Mouse (Mus musculus): ENCODE measurements around the gene Uvrag.

Gene Uvrag

DNA sequence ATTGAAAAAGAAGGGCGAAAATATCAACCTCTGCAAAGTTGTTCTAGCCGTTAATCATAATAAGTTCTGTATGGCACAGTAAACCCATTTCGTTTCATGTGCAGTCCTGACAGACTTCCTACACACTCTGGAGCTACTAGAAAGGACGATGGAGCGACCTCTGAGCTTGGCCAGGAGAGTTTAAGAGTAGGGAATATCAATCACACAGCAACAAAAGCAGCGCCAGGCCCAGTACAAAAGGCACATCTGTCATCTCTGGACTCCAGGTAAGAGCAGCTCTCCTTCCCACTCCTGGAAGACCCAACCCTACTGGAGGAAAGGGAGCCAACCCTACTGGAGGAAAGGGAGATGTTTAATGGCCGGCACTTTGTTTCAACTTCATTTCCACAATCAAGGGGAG lies 43.2 kb downstream of the Uvrag start:
- ChIA-PET POLR2A (no interaction called here), CTCF (interaction anchor here in 3 of 4 experiments (0.5 to 1.1 kb wide), 5 partner anchors 24 to 723 kb away, joined by 3 to 8 read pairs (median 4); no protein-coding TSS in a partner anchor)

DNA sequence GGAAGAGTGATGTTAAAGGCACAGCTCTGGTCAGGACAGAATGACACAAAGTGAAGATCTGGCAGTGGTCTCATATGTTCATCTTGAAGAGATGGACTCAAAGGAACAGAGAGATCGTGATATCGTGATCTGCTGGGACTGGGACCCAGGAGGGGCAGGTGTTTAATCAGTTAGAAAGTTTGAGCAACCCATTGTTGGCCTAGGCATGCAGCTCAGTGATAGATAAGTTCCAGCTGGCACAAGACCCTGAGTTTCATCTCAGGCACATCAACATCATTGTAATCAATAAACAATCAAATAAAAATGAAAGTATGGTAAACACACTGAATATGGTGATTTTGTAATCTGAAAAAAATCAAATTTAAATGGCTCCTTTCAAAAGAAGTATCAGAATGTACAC lies 43.8 kb downstream of the Uvrag start:
- ChIA-PET POLR2A (no interaction called here), CTCF (interaction anchor here in 1 of 4 experiments (1.0 kb wide), 1 partner anchor 11 kb away, joined by 3 read pairs; no protein-coding TSS in a partner anchor)

DNA sequence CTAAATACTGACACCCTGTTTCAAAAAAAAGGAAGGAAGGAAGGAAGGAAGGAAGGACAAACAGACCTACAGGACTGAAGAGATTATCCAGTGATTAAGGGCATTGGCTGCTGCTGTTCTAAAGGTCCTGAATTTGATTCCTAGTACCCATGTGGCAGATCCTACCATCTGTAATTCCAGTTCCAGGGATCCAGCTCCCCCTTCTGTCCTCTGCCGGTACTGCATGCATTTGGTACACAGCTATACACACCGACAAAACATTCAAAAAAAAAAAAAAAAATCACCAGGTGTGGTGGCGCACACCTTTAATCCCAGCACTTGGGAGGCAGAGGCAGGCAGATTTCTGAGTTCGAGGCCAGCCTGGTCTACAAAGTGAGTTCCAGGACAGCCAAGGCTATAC lies 45.8 kb downstream of the Uvrag start:
- POLR2A ChIA-PET: interaction anchor here in 2 of 4 experiments (0.6 to 0.7 kb wide), 3 partner anchors 12 to 343 kb away, joined by 3 read pairs; no protein-coding TSS in a partner anchor

GRCm38 (mm10) chr7:99094336-99094735 lies 46.6 kb downstream of the Uvrag start:
- POLR2A ChIA-PET: no interaction called here
- CTCF ChIA-PET: interaction anchor here in 1 of 4 experiments (0.8 to 1.8 kb wide), 3 partner anchors 8 to 57 kb away, joined by 3 to 8 read pairs (median 3); no protein-coding TSS in a partner anchor

More for the DNA sequence above, 45.8 kb downstream of the Uvrag start:
- CTCF ChIA-PET: interaction anchor here (0.6 to 1.8 kb wide), 30 partner anchors 9 to 1413 kb away, joined by 3 to 10 read pairs (median 4); no protein-coding TSS in a partner anchor

GRCm38 (mm10) chr7:99091915-99092645 lies 48.9 kb downstream of the Uvrag start:
- POLR2A ChIA-PET: no interaction called here
- CTCF ChIA-PET: no interaction called here

DNA sequence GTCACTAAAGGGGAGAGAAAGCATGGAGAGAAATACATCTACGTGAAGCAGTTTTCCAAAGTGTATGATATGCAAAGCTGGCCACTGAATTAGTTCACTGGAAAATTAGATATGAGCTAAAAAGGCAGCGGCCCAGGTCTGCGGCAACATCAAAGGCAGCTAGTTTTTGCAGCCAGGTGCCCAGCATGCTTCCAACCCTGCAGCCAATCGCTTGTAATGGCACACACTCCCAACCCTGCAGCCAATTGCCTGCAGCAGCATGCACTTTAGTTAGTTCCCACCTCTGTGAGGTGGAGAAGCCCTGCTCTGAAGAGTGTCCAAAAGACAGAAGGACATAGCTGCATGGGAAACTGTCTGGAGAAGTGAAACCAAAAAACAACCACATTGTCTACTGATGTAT lies 51.2 kb downstream of the Uvrag start:
- ChIA-PET POLR2A (no interaction called here), CTCF (no interaction called here)

- ChIA-PET POLR2A (no interaction called here), CTCF (no interaction called here)
Measured at GRCm38 (mm10) chr7:99088576-99089346, 52.2 kb downstream of the Uvrag start.

DNA sequence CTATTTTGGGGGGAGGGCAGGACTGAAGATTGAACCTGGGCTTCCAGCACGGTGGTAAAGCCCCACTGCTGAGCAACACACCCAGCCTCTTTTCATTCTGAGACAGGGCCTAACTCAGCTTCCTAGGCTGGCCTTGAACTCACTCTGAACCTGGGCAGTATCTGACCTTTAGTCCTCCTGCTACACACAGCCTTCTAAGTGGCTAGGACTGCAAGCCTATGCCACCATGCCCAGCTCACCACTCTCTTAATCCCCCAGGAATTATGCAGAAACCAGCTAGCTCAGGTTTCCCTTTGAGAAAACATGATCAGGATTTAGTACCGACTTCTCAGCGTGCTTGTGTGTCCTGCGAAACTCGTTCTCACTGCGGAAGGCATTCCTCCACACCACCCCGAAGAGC lies 53.4 kb downstream of the Uvrag start:
- CTCF ChIA-PET: interaction anchor here in 3 of 4 experiments (0.5 to 1.0 kb wide), 4 partner anchors 20 to 410 kb away, joined by 3 read pairs; no protein-coding TSS in a partner anchor
- POLR2A ChIA-PET: interaction anchor here in 1 of 4 experiments (0.6 to 1.5 kb wide), 2 partner anchors 23 to 361 kb away, joined by 3 read pairs; no protein-coding TSS in a partner anchor

DNA sequence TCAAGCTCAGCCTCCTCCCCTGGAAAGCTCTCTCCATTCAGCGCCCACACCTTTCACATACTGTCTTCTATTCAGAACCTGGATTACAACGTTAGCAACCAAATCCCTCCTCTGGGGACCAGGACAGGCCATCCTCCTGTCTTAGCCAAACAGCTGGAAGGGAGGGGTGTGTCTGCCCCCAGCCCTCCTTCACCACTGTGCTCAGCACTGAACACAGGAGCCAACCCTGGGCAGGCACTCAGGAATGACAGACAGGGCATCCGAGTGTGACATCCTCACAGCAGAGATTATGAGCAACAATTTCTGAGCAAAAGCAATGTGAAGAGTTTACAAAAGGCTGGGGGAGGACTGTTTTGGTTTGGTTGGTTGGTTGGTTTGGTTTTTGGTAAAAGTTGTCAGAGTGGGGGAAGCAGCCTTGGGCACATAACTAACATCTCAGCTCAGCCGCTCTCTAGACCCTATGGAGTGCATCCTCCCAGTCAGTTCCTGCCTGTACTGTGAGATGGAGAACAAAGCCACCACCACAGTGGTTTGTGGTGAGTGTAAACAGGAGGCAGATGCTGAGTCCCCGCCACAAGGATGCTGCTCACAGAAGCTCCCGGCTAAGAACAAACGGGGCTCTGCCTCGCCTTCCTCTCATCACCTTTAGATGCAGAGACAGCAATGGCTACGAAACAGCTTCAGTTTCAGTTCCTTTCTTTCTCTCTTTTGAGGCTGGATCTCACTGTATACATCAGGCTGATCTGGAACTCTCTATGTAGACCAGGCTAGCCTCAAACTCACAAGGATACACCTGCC lies 54.1 kb downstream of the Uvrag start:
- CTCF ChIA-PET: interaction anchor here in 2 of 4 experiments (0.5 to 1.0 kb wide), 4 partner anchors 8 to 410 kb away, joined by 3 read pairs; no protein-coding TSS in a partner anchor

DNA sequence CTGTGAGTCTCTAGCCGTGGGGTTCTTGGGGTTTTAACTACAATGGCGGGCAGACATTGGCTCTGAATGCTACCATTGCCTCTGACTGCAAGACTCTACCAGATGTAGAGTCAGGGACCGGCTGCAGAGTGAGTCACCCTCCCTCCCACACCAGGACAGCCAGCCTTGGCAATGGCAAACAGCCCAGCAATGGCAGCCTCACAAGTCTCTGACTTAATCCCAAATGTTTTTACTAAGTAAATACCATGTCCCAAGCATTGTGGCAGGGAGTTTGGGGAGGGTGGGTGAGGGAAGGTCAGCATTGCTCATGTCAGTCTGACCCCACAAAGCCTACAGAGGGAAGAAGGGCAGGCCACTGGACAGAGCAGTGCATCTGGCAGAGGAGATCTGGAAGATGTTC lies 55.7 kb downstream of the Uvrag start:
- POLR2A ChIA-PET: interaction anchor here in 1 of 4 experiments (1.0 kb wide), 1 partner anchor 267 kb away, joined by 5 read pairs; no protein-coding TSS in a partner anchor
- CTCF ChIA-PET: interaction anchor here in 1 of 4 experiments (0.9 kb wide), 1 partner anchor 290 kb away, joined by 3 read pairs; no protein-coding TSS in a partner anchor

More for the DNA sequence above, 54.1 kb downstream of the Uvrag start:
- POLR2A ChIA-PET: interaction anchor here in 1 of 4 experiments (0.6 to 1.5 kb wide), 2 partner anchors 24 to 361 kb away, joined by 3 read pairs; no protein-coding TSS in a partner anchor

- ChIA-PET CTCF (interaction anchor here in 3 of 4 experiments (1.0 to 2.0 kb wide), 11 partner anchors 10 to 394 kb away, joined by 3 to 6 read pairs (median 4); no protein-coding TSS in a partner anchor), POLR2A (no interaction called here)
Measured at GRCm38 (mm10) chr7:99079522-99079921, 61.4 kb downstream of the Uvrag start.

DNA sequence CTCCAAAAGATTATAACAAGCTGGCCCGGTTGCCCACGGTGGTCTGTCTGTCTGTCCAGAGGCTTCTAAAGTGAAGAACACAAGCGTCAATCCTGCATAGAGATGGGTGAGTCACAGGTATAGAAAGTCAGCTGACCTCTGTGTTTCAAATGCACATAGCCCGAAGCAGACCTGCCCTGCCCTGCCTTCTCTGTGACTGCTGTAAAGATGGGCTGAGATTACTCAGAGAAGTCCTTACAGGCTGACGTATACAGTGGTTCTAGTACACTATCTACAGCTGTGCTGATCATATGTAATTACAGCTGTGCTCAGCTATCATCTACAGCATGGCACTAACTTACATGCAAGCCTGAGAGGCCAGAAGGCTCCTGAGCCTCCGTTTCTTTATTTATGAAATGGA lies 62.1 kb downstream of the Uvrag start:
- CTCF ChIA-PET: interaction anchor here in 3 of 4 experiments (0.7 to 2.0 kb wide), 13 partner anchors 9 to 393 kb away, joined by 3 to 6 read pairs (median 4); no protein-coding TSS in a partner anchor
- POLR2A ChIA-PET: interaction anchor here in 2 of 4 experiments (0.6 to 1.0 kb wide), 2 partner anchors 44 to 248 kb away, joined by 3 read pairs; no protein-coding TSS in a partner anchor

DNA sequence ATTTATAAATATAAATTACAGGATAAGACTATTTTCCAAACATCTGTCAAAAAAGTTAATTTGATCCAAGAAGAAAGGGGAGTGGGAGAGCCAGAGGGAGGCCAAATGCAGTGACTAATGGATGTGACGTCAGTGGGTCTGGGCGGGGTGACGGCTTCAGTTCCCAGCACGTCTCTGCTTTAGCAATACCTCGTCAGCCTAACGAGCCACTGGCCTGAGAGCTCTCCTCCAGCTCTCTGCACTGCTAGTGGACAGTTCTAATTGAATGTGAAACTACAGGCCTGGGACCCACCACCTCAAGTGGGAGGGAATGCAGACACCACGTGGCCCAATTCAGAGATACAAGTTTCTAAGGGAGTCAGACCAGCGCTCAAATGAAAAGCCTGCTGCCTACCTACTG lies 63.7 kb downstream of the Uvrag start:
- ChIA-PET CTCF (no interaction called here), POLR2A (interaction anchor here in 1 of 4 experiments (1.0 kb wide), 1 partner anchor 51 kb away, joined by 3 read pairs; no protein-coding TSS in a partner anchor)

DNA sequence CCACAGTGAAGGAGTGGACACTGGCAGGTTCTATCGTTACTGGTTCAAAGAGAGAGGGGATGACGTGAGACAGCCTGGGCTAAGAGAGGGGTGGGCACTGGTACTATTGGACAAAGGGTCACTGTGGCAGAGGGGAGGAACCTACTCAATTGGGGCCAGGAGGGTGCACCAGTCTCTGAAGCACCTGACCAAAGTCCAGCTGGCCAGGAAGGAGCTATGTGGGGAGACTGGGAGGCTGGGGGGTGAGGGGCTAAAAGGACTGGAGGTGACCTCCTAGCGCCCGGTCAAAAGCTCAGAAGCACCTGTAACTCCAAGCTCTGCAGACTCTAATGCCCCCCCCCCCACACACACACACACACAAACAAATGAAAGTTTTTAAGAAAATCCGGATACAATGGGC lies 65.8 kb downstream of the Uvrag start:
- POLR2A ChIA-PET: no interaction called here
- CTCF ChIA-PET: interaction anchor here in 3 of 4 experiments (0.6 to 1.1 kb wide), 3 partner anchors 20 to 186 kb away, joined by 3 to 8 read pairs (median 3); no protein-coding TSS in a partner anchor

DNA sequence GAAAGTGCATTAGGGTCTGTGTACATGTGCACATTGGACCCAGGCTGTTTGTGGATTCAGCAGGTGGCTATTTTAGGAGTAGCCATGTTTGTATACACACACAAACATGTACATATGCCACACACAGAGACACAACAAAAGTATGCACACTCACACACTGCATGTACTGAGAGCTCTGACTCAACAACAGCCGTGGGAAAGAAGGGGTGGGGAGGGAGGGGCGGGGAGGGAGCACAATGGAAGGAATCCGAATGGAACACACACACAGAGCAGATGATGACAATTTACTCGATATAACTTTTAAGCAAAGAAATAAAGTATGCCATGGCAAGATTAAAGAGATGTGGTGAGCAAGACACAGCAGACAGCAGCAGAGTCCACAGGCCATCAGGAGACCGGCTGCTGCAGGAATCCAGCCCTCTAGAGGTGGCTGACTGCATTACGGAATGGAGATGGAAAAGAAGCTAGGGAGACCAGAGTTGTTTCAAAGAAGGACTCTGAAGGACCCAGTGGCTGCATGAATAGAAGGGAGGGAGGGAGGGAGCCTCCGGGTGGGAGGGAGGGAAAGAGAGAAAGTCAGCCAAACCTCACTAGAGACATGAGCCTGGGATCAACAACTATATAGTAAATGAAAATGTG lies 67.1 kb downstream of the Uvrag start:
- POLR2A ChIA-PET: interaction anchor here in 3 of 4 experiments (0.5 to 1.2 kb wide), 5 partner anchors 25 to 1315 kb away, joined by 3 to 6 read pairs (median 5); no protein-coding TSS in a partner anchor

GRCm38 (mm10) chr7:99067710-99068109 lies 73.2 kb downstream of the Uvrag start:
- POLR2A ChIA-PET: interaction anchor here in 1 of 4 experiments (0.7 kb wide), 1 partner anchor 27 kb away, joined by 3 read pairs; no protein-coding TSS in a partner anchor
- CTCF ChIA-PET: no interaction called here

More for the DNA sequence above, 67.1 kb downstream of the Uvrag start:
- CTCF ChIA-PET: interaction anchor here (0.5 to 1.7 kb wide), 22 partner anchors 9 to 1271 kb away, joined by 3 to 8 read pairs (median 4); no protein-coding TSS in a partner anchor

- CTCF ChIA-PET: no interaction called here
- POLR2A ChIA-PET: no interaction called here
Measured at GRCm38 (mm10) chr7:99065920-99066319, 75.0 kb downstream of the Uvrag start.

Data from embryonic stem cell, embryonic (primary cell).